Mouse (Mus musculus) heart, adult 18-20 months (tissue): ENCODE measurements around the gene Slc8a1. TPM values are rescaled to one million over a fixed set of nuclear protein-coding genes. Genes with fewer than 3 reads are reported as not detected.

Source experiments
- DNase-seq, 2 experiments: peaks; one replicate each; pipeline ENCODE4 v3.0.0; 2021 to 2022; ENCODE audit warnings: mixed read lengths in 1 of 2
- total RNA-seq, 2 experiments: library from RNA; stranded (reverse); gene quantifications; 2 replicates each; pipeline ENCODE4 v1.2.3; 2021

Slc8a1 gene
- total RNA-seq, 2 experiments from 2014 or later, result 508 to 537 TPM

GRCm38 (mm10) chr17:81669062-81669815 lies 68.9 kb downstream of the Slc8a1 start:
- DNase-seq, result peak; percentile 61 to 70

- no peak for DNase-seq
Observed at GRCm38 (mm10) chr17:81668466-81668865, 69.7 kb downstream of the Slc8a1 start.

GRCm38 (mm10) chr17:81667935-81668334 lies 70.2 kb downstream of the Slc8a1 start:
- peak in 1 of 2 experiments; percentile 18 for DNase-seq

GRCm38 (mm10) chr17:81666551-81666950 lies 71.6 kb downstream of the Slc8a1 start:
- peak in 1 of 2 experiments; percentile 68 for DNase-seq

- peak in 1 of 2 experiments; percentile 28 for DNase-seq
Observed at GRCm38 (mm10) chr17:81664916-81665315, 73.3 kb downstream of the Slc8a1 start.

GRCm38 (mm10) chr17:81657828-81658227 lies 80.3 kb downstream of the Slc8a1 start:
- DNase-seq, result no peak

GRCm38 (mm10) chr17:81654548-81654947 lies 83.6 kb downstream of the Slc8a1 start:
- DNase-seq, result no peak

- DNase-seq, result peak in 1 of 2 experiments; percentile 37
Observed at GRCm38 (mm10) chr17:81652958-81653357, 85.2 kb downstream of the Slc8a1 start.

- DNase-seq, result peak in 1 of 2 experiments; percentile 21
Observed at GRCm38 (mm10) chr17:81636822-81637221, 101.4 kb downstream of the Slc8a1 start.

- DNase-seq, result no peak
Observed at GRCm38 (mm10) chr17:81630471-81630870, 107.7 kb downstream of the Slc8a1 start.

GRCm38 (mm10) chr17:81621188-81621644 lies 117.0 kb downstream of the Slc8a1 start:
- peak in 1 of 2 experiments; percentile 48 for DNase-seq

GRCm38 (mm10) chr17:81618461-81618860 lies 119.7 kb downstream of the Slc8a1 start:
- peak in 1 of 2 experiments; percentile 14 for DNase-seq

- no peak for DNase-seq
Observed at GRCm38 (mm10) chr17:81616326-81616725, 121.9 kb downstream of the Slc8a1 start.

GRCm38 (mm10) chr17:81615391-81615790 lies 122.8 kb downstream of the Slc8a1 start:
- DNase-seq, result no peak

GRCm38 (mm10) chr17:81607515-81607914 lies 130.7 kb downstream of the Slc8a1 start:
- no peak for DNase-seq

- no peak for DNase-seq
Observed at GRCm38 (mm10) chr17:81606084-81606483, 132.1 kb downstream of the Slc8a1 start.

- DNase-seq, result no peak
Observed at GRCm38 (mm10) chr17:81605219-81605660, 132.9 kb downstream of the Slc8a1 start.

- DNase-seq, result no peak
Observed at GRCm38 (mm10) chr17:81599072-81599471, 139.1 kb downstream of the Slc8a1 start.

GRCm38 (mm10) chr17:81589791-81590190 lies 148.4 kb downstream of the Slc8a1 start:
- no peak for DNase-seq

GRCm38 (mm10) chr17:81586759-81587158 lies 151.4 kb downstream of the Slc8a1 start:
- DNase-seq, result no peak

GRCm38 (mm10) chr17:81579728-81580425 lies 158.3 kb downstream of the Slc8a1 start:
- DNase-seq, result peak; percentile 44 to 55

GRCm38 (mm10) chr17:81576893-81577292 lies 161.3 kb downstream of the Slc8a1 start:
- no peak for DNase-seq
